Mouse (Mus musculus) limb, embryonic 10.5 days (tissue): ENCODE data around the gene Vtcn1. TPM values are rescaled to one million over a fixed set of nuclear protein-coding genes. Genes with fewer than 3 reads are reported as not detected.
A peak's percentile ranks its signal among the peaks of the same experiment; 100 is the strongest.
"Not testable (repeated sequence)": the region's sequence is repeated elsewhere in the genome, so short reads cannot be mapped to it uniquely, and the experiment has no call there.

Experiments
- DNase-seq: peaks from one replicate; pipeline ENCODE4 v3.0.0-alpha.2; 2017; ENCODE audit warnings: low spot score
- H3K27ac ChIP-seq: fragments of 300-500 bp; sonication (generic); 2 replicates; pipeline ENCODE4 v1.5.1; 2016; ENCODE audit warnings: mild to moderate bottlenecking
- H3K27me3 ChIP-seq: fragments of 300-500 bp; sonication (generic); 2 replicates; pipeline ENCODE4 v1.6.1; 2016; ENCODE audit warnings: low read depth, mild to moderate bottlenecking; ENCODE audit not compliant: poor library complexity, severe bottlenecking
- H3K36me3 ChIP-seq: fragments of 300-500 bp; sonication (generic); 2 replicates; pipeline ENCODE4 v1.6.1; 2016; ENCODE audit warnings: mild to moderate bottlenecking, moderate library complexity
- H3K4me1 ChIP-seq: fragments of 300-500 bp; sonication (generic); 2 replicates; pipeline ENCODE4 v1.6.1; 2016
- H3K4me3 ChIP-seq: fragments of 300-500 bp; sonication (generic); 2 replicates; pipeline ENCODE4 v1.5.1; 2016; ENCODE audit warnings: mild to moderate bottlenecking, moderate library complexity
- H3K9me3 ChIP-seq: fragments of 300-500 bp; sonication (generic); replicated peaks from 2 replicates; pipeline ENCODE4 v1.6.1; 2016; ENCODE audit warnings: mild to moderate bottlenecking
- WGBS: fragments of 180-500 bp; shearing (Covaris S2); methylation state at CpG from one replicate; pipeline ENCODE4 v1.1.7; 2016; 5-methylcytosine and 5-hydroxymethylcytosine counted together
- polyA plus RNA-seq: library from polyadenylated mRNA; unstranded; fragments of >200 nt; fragmentation: Nextera tagmentation; extraction: Ambion mirVana; gene quantifications from 2 replicates; pipeline ENCODE4 v1.2.1, GENCODE M21; 2016

Gene Vtcn1
- polyA plus RNA-seq, 1 experiment from 2014 or later: not detected

GRCm38 (mm10) chr3:100815490-100815889 is 9.8 kb upstream of the Vtcn1 start:
- not testable (repeated sequence) for H3K4me1 ChIP-seq, DNase-seq, H3K36me3 ChIP-seq, H3K27me3 ChIP-seq, H3K27ac ChIP-seq, H3K4me3 ChIP-seq, H3K9me3 ChIP-seq
- 53% methylated on average over 1 of the region's 1 CpGs for WGBS

- 79% methylated on average over 4 of the region's 4 CpGs for WGBS
Measured at GRCm38 (mm10) chr3:100818709-100819108, 6.5 kb upstream of the Vtcn1 start.

GRCm38 (mm10) chr3:100819571-100819970 is 5.7 kb upstream of the Vtcn1 start:
- no peak overlapping the region for H3K27ac ChIP-seq
- no peak overlapping the region for H3K4me3 ChIP-seq
- no peaks in the 10 kb centered on the region for H3K9me3 ChIP-seq
- H3K36me3 ChIP-seq: no peaks in the 10 kb centered on the region
- peaks cover 24% of the 10 kb centered on the region for H3K4me1 ChIP-seq
- WGBS: 93% methylated on average over 5 of the region's 5 CpGs
- DNase-seq: no peak
- no peaks in the 10 kb centered on the region for H3K27me3 ChIP-seq

More at GRCm38 (mm10) chr3:100818709-100819108, 6.5 kb upstream of the Vtcn1 start:
- Histone ChIP-seq H3K36me3 (no peaks in the 10 kb centered on the region), H3K4me3 (no peak overlapping the region), H3K9me3 (no peaks in the 10 kb centered on the region), H3K4me1 (peaks cover 24% of the 10 kb centered on the region), H3K27me3 (no peaks in the 10 kb centered on the region), H3K27ac (no peak overlapping the region)
- no peak for DNase-seq

- 27% methylated on average over 2 of the region's 2 CpGs for WGBS
- DNase-seq: peak; percentile 52
- no peak overlapping the region for H3K4me3 ChIP-seq
- peak overlapping the region; percentile 69 for H3K27ac ChIP-seq
- H3K36me3 ChIP-seq: no peaks in the 10 kb centered on the region
- H3K27me3 ChIP-seq: no peaks in the 10 kb centered on the region
- no peaks in the 10 kb centered on the region for H3K9me3 ChIP-seq
- H3K4me1 ChIP-seq: peaks cover 35% of the 10 kb centered on the region
Measured at GRCm38 (mm10) chr3:100820852-100821251, 4.4 kb upstream of the Vtcn1 start.

- no peak for DNase-seq
- peak overlapping the region; percentile 69 for H3K27ac ChIP-seq
- H3K9me3 ChIP-seq: no peaks in the 10 kb centered on the region
- no peaks in the 10 kb centered on the region for H3K36me3 ChIP-seq
- H3K4me3 ChIP-seq: no peak overlapping the region
- 32% methylated on average over 2 of the region's 2 CpGs for WGBS
- H3K27me3 ChIP-seq: no peaks in the 10 kb centered on the region
- H3K4me1 ChIP-seq: peaks cover 35% of the 10 kb centered on the region
Measured at GRCm38 (mm10) chr3:100821276-100821675, 4.0 kb upstream of the Vtcn1 start.

- H3K4me1 ChIP-seq: peaks cover 9% of the 10 kb centered on the region; the same call in 1 of the 2 replicates
- no peaks in the 10 kb centered on the region for H3K9me3 ChIP-seq
- no peaks in the 10 kb centered on the region for H3K36me3 ChIP-seq
- H3K27me3 ChIP-seq: no peaks in the 10 kb centered on the region
- WGBS: 79% methylated on average over 3 of the region's 3 CpGs
- DNase-seq: no peak
- no peak overlapping the region for H3K4me3 ChIP-seq
- H3K27ac ChIP-seq: no peak overlapping the region
Measured at GRCm38 (mm10) chr3:100843784-100844183, 18.5 kb downstream of the Vtcn1 start.

GRCm38 (mm10) chr3:100844366-100844765 is 19.1 kb downstream of the Vtcn1 start:
- H3K27ac ChIP-seq: no peak overlapping the region

GRCm38 (mm10) chr3:100848348-100848747 is 23.1 kb downstream of the Vtcn1 start:
- no peaks in the 10 kb centered on the region for H3K27me3 ChIP-seq
- H3K9me3 ChIP-seq: no peaks in the 10 kb centered on the region
- H3K36me3 ChIP-seq: no peaks in the 10 kb centered on the region
- 90% methylated on average over 7 of the region's 7 CpGs for WGBS
- peaks cover 9% of the 10 kb centered on the region; the same call in 1 of the 2 replicates for H3K4me1 ChIP-seq
- no peak overlapping the region for H3K27ac ChIP-seq
- DNase-seq: no peak
- H3K4me3 ChIP-seq: no peak overlapping the region

More at GRCm38 (mm10) chr3:100844366-100844765, 19.1 kb downstream of the Vtcn1 start:
- Histone ChIP-seq H3K27me3 (no peaks in the 10 kb centered on the region), H3K4me3 (no peak overlapping the region), H3K36me3 (no peaks in the 10 kb centered on the region), H3K9me3 (no peaks in the 10 kb centered on the region), H3K4me1 (peaks cover 9% of the 10 kb centered on the region; the same call in 1 of the 2 replicates)
- DNase-seq: no peak
- WGBS: 68% methylated on average over 5 of the region's 5 CpGs

GRCm38 (mm10) chr3:100850468-100850867 is 25.2 kb downstream of the Vtcn1 start:
- no peaks in the 10 kb centered on the region for H3K9me3 ChIP-seq
- DNase-seq: no peak
- no peaks in the 10 kb centered on the region for H3K36me3 ChIP-seq
- H3K4me3 ChIP-seq: no peak overlapping the region
- no peaks in the 10 kb centered on the region for H3K27me3 ChIP-seq
- 81% methylated on average over 6 of the region's 6 CpGs for WGBS
- no peaks in the 10 kb centered on the region for H3K4me1 ChIP-seq
- no peak overlapping the region for H3K27ac ChIP-seq

GRCm38 (mm10) chr3:100856050-100856815 is 31.0 kb downstream of the Vtcn1 start:
- H3K27me3 ChIP-seq: no peaks in the 10 kb centered on the region
- peaks cover 12% of the 10 kb centered on the region for H3K4me1 ChIP-seq
- H3K4me3 ChIP-seq: no peak overlapping the region
- peak overlapping the region; percentile 46; the same call in 1 of the 2 replicates for H3K27ac ChIP-seq
- DNase-seq: no peak
- no peaks in the 10 kb centered on the region for H3K9me3 ChIP-seq
- WGBS: 64% methylated on average over 9 of the region's 9 CpGs
- no peaks in the 10 kb centered on the region for H3K36me3 ChIP-seq

- no peak for DNase-seq
- Histone ChIP-seq H3K27ac (no peak overlapping the region), H3K4me3 (no peak overlapping the region), H3K4me1 (peaks cover 12% of the 10 kb centered on the region), H3K27me3 (no peaks in the 10 kb centered on the region), H3K36me3 (no peaks in the 10 kb centered on the region), H3K9me3 (no peaks in the 10 kb centered on the region)
- WGBS: 87% methylated on average over 5 of the region's 5 CpGs
Measured at GRCm38 (mm10) chr3:100857139-100857538, 31.9 kb downstream of the Vtcn1 start.

GRCm38 (mm10) chr3:100858334-100859002 is 33.2 kb downstream of the Vtcn1 start:
- no peaks in the 10 kb centered on the region for H3K27me3 ChIP-seq
- WGBS: 92% methylated on average over 5 of the region's 5 CpGs
- no peak for DNase-seq
- H3K27ac ChIP-seq: no peak overlapping the region
- H3K4me1 ChIP-seq: peaks cover 15% of the 10 kb centered on the region
- no peak overlapping the region for H3K4me3 ChIP-seq
- no peaks in the 10 kb centered on the region for H3K36me3 ChIP-seq
- H3K9me3 ChIP-seq: no peaks in the 10 kb centered on the region
